Mouse (Mus musculus) NIH3T3 (cell line): Measurements from ENCODE around the gene Map4k4.

ENCODE experiments used
- DNase-seq: peaks from one replicate; pipeline ENCODE4 v3.0.0-alpha.2; 2012; ENCODE audit warnings: low read depth

The Map4k4 gene

GRCm38 (mm10) chr1:40000899-40001298 lies 100.2 kb downstream of the Map4k4 start:
- peak; percentile 64 for DNase-seq

- peak; percentile 17 for DNase-seq
Observed at GRCm38 (mm10) chr1:40002129-40002727, 101.5 kb downstream of the Map4k4 start.

GRCm38 (mm10) chr1:40006043-40006651 lies 105.4 kb downstream of the Map4k4 start:
- DNase-seq: no peak

GRCm38 (mm10) chr1:40007962-40008471 lies 107.3 kb downstream of the Map4k4 start:
- no peak for DNase-seq

- DNase-seq: no peak
Observed at GRCm38 (mm10) chr1:40012696-40013095, 112.0 kb downstream of the Map4k4 start.

GRCm38 (mm10) chr1:40015066-40015678 lies 114.5 kb downstream of the Map4k4 start:
- DNase-seq: no peak

GRCm38 (mm10) chr1:40021617-40022016 lies 120.9 kb downstream of the Map4k4 start:
- DNase-seq: no peak

- DNase-seq: no peak
Observed at GRCm38 (mm10) chr1:40022472-40023135, 121.9 kb downstream of the Map4k4 start.

GRCm38 (mm10) chr1:40023206-40023605 lies 122.5 kb downstream of the Map4k4 start:
- no peak for DNase-seq

- DNase-seq: no peak
Observed at GRCm38 (mm10) chr1:40023748-40024147, 123.0 kb downstream of the Map4k4 start.

- no peak for DNase-seq
Observed at GRCm38 (mm10) chr1:40024554-40025320, 124.0 kb downstream of the Map4k4 start.

GRCm38 (mm10) chr1:40025416-40025815 lies 124.7 kb downstream of the Map4k4 start:
- DNase-seq: no peak

GRCm38 (mm10) chr1:40027116-40027620 lies 126.5 kb downstream of the Map4k4 start:
- DNase-seq: no peak

GRCm38 (mm10) chr1:40028207-40028998 lies 127.7 kb downstream of the Map4k4 start:
- no peak for DNase-seq

- DNase-seq: no peak
Observed at GRCm38 (mm10) chr1:40029597-40029996, 128.9 kb downstream of the Map4k4 start.

- no peak for DNase-seq
Observed at GRCm38 (mm10) chr1:40030287-40030975, 129.7 kb downstream of the Map4k4 start.

GRCm38 (mm10) chr1:40030976-40031356 lies 130.3 kb downstream of the Map4k4 start:
- DNase-seq: no peak

- DNase-seq: no peak
Observed at GRCm38 (mm10) chr1:40031626-40032025, 130.9 kb downstream of the Map4k4 start.

GRCm38 (mm10) chr1:40033315-40033714 lies 132.6 kb downstream of the Map4k4 start:
- no peak for DNase-seq

GRCm38 (mm10) chr1:40033743-40034420 lies 133.2 kb downstream of the Map4k4 start:
- DNase-seq: peak; percentile 76
